Mouse (Mus musculus): ENCODE measurements around the gene Hes2.

The Hes2 gene

DNA sequence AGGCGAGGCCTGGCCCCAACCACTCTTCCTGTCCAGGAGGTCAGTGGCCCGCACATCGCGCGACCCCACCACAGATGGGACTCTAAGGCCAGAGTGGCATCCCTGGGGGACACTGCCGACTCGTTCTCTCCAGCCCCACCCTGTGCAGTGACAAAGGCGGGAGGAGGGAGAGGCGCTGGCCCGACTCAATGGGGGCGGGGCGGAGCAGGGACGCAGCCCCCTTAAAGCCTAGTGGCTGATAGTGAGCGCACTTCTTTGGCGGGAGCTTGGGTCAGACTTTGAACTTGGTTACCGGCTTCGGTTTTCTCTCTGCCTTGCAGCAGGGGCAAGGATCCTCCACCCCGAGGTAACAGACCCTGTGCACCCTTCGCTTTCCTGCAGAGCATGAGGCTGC lies 615 bp downstream of the Hes2 start:
- no peak for DNase-seq (ENCODE audit: low read depth, low spot score)

DNA sequence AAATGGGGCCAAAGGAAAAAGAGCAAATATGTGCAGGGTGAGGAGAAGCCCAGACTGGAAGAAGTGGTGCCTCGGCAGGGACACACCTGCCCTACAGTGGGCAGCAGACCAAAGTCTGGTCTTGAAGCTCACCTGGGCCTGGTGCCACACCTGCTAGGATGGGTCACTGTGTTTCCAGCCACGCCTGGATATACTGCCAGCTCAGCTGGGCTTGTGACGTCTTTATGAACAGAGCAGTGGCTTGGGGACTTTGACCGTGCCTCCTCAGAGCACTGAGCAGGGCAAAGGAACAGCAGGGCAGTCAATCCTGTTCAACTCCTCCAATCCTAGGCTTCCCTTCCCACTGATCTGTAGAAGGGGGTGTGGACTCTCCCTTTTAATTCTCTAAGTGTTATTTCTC lies 2.1 kb downstream of the Hes2 start:
- no peak for DNase-seq (ENCODE audit: low read depth, low spot score)

DNA sequence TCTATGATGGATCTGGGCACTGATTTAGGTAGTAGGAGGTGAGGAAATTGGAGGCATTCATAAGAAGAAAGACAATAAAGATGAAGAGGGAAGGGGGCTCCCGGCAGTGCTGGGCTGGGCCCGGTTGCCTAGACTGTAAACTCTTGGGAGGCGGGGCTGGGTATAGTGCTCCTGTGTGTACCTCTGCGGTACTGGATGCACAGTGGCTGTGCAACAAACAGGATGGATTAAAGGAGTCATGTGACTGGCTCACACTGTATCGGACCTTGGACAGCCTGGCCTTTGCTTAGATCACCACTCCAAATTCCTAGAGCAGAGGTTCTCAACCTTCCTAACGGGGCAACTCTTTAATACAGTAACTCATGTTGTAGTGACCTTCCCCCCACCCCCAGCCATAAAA lies 2.9 kb downstream of the Hes2 start:
- DNase-seq (ENCODE audit: low read depth, low spot score) = no peak

DNA sequence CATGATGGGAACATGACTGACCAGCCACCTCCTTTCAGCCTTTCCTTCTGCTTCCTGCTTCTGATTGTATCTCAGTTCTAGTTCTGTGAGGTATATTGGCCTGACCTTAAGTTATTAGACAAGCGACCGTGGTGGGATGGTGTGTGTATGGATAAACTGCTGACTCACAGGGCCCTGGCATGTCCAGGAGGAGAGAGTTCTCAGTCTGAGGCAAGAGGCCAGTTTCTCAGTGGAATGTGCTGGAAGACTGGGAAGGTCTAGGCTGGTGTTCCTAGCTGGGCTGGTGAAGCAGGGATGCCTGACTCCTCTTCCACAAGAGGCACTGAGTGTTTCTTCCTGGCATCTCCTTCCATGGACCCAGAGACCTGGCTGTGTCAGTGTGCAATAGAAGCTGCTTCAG lies 4.1 kb downstream of the Hes2 start:
- DNase-seq (ENCODE audit: low read depth, low spot score) = no peak

DNA sequence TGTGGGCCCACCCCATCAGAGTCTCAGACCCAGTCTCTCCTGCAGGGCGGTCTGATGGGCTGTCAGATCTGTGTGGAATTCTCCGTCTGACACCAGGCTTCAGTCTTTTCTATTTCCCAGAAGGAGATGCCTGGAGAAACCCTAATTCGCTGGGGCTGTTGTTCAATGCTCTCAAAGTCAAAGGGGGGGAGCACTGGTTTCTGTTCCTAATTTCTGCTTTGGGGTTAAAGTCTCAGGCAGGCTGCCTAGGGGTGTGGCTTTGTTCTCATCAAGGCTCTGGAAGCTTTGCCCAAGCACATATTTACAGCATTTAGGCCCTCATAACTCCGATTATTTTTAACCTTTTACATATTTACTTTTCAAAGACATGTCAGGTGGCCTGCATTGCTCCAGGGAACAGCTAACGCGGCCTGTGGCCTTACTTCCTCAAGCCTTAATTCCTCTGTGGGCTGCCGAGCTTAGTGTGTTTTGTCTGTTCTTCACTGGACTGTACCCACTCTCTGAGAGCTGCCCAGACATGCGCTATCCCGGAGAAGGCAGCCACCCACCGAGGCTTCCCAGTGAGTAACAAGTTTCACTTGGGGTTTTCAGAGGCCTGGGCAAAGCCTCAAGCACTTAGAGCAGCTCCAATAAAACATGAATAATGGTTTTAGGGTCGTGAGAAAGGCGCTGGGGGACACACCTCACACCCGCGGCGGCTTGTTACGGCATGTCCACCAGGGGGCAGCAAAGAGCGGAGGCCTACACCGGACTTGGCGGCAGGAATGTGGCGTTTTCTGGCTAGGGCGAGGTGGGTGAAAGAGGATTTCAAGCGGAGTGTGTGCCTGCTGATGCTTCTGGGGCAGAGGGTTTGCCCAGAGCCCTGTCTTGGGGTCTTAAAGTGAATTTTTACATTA lies 6.6 kb downstream of the Hes2 start:
- DNase-seq (ENCODE audit: low read depth, low spot score) = peak; percentile 77

DNA sequence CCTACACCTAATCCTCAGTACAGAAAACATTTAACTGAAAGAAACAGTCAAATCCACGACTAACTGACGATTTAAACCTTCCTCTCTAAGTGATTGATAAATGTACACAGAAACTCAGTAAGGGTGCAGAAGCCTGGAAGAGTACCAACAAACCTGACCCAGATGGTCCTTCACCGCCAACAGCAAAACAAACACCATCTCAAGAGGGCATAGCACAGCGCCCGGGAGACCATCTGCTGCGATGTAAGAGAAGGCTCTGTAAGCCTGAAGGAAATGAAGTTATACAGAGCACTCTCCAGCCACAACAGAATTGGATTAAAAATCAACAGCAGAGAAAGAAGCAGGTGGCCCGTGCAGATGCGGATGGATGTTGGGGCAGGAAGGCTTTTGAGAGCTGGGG lies 9.4 kb downstream of the Hes2 start:
- DNase-seq (ENCODE audit: low read depth, low spot score) = no peak

DNA sequence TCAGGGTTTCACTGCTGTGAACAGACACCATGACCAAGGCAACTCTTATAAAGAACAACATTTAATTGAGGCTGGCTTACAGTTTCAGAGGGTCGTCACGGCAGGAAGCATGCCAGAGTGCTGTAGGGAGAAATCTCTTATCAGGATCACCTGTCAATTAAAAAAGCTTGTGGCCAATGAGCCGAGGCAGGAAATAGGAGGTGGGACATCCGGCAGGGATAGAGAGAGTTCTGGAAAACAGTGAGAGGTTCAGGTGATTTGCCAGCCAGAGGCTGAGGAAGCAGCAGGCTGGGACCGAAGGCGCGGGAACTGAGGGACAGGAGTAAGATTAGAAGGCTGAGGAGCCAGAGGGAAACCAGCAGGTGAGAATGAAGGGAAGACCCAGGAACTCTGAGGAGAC lies 10.4 kb downstream of the Hes2 start:
- no peak for DNase-seq (ENCODE audit: low read depth, low spot score)

DNA sequence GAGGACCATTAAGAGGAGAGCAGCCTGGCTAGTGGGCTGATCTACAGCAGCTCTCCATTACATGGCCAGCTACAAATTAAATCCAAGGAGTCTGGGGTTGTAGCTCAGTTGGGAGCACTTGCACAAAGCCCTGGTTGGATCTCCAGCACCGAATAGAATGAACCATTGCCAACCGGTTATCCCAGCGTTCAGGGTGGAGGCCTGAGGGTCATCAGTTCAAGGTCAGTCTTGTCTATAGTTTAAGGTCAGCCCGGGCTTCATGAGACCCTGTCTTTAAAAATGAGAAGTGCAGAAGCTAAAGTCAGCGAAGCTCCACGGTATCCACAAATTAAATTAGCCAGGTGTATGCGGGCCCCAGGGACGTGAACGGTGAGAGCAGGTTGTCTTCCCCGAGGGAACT lies 11.6 kb downstream of the Hes2 start:
- DNase-seq (ENCODE audit: low read depth, low spot score) = no peak

DNA sequence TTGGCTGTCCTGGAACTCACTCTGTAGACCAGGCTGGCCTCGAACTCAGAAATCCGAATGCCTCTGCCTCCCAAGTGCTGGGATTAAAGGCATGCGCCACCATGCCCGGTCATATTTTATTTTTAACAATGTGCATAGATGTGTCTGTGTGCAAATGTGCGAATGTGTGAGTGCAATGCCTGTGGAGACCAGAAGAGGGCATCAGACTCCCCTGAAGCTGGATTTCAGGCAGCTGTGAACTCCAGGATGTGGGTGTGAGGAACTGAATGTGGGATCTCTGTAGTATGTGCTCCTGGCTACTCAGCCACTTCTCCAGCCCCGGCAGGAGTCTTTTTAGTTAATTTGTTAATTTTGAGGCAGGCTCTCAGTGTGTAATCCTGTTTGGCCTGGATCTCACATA lies 12.9 kb downstream of the Hes2 start:
- peak; percentile 46 for DNase-seq (ENCODE audit: low read depth, low spot score)

DNA sequence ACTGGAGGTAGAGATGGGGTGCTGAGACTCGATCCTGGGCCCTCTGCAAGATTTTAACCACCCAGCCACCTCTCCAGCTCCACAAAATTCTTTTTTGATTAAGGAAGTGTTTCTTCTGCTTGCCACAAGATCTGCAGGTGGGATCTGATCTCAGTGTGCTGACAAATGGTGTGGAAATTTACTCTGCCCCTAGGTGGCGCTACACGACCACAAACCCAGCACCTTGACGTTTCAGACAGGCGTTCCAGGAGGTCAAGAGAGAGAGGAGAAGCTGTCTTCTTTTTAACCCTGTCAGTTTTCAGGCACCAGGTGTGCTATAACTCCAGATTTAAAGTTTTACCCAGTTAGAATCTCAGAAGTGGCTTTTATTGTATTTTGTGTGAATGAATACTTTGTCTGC lies 14.4 kb downstream of the Hes2 start:
- DNase-seq (ENCODE audit: low read depth, low spot score) = peak; percentile 86

DNA sequence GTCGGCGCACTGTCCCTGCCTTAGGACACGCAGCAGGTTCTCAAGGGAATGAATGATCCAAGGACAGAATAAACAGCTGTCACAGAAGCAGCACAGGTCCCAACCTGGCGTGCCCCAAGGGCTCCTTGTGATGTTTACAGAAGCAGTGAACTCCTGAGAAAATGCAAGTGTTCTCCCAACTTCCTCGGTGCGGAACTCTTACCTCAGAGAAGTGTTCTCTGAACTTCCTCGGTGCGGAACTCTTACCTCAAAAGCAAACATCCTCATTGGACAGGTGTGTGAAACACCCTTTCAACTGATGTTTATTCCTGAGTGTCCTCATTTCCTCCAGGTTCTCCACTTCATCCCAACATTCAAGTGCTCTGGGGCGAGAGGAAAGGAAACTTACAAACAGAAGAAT lies 15.3 kb downstream of the Hes2 start:
- no peak for DNase-seq (ENCODE audit: low read depth, low spot score)

DNA sequence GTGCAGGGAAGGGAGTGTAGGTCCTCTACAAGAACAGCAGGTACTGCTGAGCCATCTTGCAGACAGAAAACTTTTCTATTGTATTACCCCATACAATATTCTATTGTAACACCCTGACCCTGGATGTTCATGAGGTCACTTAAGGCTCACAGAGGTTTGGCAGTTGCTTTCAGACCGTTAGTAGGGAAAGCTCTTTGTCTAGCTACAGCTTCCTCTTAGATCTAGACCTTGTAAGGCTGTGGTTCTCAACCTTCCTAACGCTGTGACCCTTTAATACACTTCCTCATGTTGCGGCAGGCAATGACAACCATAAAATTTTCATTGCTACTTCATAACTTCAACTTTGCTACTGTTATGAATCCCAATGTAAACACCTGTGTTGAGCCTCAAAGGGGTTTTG lies 18.0 kb downstream of the Hes2 start:
- DNase-seq (ENCODE audit: low read depth, low spot score) = no peak

DNA sequence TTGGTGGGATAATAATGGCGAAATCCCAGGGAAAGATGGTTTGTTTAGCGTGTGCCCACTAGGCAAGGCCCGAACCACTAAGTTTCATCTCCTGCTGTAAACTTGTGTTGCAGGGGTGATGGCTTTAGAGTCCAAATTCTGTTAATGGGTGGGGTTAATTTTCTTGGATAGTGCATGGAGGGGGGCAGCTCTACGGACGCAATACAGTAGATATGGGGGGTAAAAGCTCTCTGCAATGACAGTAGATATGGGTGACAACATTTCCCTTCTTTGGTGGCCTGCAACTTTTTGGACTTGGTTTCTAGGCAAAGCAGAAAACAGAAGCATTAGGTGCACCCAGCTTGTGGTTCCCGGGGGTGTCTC lies 18.5 kb downstream of the Hes2 start:
- DNase-seq (ENCODE audit: low read depth, low spot score) = no peak

DNA sequence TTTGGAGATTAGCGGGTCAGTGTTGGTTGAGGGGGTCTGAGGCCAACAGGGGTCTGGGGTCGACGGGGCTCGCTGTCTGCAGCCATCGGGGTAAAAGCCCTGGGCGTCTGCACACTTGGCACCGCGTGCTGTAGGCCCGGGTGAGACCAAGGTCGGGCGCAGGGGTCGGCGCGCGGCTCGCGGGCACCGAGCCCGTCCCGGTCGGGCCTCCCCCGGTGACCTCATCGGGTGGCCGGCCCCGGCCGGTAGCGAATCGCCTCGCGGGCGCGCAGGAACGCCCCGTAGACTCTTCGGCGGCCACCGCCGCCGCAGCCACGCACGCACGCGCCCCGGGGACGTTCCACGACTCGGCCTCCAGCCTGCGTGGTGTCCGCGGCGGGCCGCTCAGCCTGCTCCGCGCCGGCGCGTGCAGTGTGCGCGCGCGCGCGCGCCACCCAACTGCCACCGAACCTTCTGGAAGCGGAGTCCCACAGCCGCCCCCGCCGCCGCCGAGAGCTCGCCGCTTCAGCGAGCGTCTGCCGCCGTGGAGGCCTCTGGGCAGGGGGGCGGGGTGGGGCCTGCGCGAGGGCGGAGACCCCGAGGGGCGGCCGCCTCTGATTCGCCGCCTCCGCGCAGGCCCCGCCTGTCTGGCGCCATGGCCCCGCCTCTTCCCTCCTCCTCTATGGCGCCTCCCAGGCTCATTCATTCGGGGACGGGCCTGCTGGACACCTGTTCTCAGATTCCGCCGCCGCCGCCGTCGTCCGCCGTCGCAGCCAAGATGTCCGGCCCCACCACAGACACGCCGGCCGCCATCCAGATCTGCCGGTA lies 19.1 kb downstream of the Hes2 start, which contains the start of gene Acot7:
Gene Acot7 (plus strand): TSS at position 598 of the 807 bp plus-strand sequence.
- DNase-seq (ENCODE audit: low read depth, low spot score) = peak; percentile 93

DNA sequence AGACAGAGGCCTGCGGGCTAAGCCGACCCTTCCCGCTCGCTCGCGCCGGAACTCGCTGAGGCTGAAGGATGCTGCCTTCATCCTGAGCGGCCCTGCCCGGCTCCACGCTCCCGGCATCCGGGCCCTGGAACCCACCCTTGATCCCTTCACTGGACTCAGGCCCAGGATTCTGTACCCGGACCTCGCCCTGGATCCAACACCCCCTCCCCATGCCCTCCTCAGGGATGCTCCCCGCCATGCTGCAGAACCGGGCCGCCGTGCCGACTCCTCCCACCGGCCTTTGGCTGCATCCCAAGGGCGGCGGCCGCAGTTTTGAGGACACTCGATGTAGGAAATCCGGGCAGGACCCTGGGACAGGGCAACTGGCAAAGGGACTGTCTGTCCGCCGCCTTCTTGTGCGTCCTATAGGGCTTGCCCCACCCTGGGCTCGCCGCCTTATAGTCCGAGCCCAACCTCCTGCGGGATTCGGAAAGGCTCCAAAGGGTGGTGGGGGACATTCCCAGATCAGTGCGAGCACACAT lies 19.7 kb downstream of the Hes2 start:
- DNase-seq (ENCODE audit: low read depth, low spot score) = no peak

DNA sequence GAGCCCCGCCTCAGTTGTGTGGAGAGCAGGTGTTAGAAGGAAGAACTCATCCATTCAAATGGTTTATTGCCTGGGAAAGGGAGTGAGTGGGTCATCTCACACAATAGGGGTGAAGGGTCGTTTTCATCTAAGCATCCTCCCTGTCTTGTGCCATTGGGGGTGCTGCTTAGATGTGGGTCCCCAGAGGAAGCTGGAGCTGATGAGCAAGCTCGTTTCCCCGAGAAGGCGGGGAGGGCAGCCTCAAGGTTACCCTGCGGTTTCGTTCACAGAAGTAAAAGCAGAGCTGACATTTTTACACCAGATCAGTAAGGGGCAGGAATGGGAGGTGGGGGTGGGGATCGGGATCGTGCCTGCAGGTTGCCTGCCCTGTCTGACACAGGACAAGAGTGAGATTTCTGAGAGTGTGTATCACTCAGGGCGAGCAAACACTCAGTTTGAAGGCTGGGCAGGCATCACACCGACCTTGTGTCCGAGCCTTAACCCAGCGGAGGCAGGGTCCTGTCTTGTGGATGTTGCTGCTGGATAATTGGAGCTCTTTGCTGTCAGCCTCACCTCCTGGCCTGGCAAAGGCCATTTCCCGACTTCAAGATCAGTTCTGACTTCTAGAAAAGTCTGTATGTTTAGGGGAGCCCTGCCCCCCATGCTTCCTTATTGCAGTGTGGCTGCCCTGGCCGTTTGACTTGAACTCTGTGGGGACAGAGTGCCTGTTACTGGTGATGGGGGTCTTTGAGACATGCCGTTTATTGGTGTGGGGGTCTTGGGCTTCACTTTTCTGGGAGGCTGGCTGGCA lies 20.4 kb downstream of the Hes2 start:
- DNase-seq (ENCODE audit: low read depth, low spot score) = peak; percentile 41

DNA sequence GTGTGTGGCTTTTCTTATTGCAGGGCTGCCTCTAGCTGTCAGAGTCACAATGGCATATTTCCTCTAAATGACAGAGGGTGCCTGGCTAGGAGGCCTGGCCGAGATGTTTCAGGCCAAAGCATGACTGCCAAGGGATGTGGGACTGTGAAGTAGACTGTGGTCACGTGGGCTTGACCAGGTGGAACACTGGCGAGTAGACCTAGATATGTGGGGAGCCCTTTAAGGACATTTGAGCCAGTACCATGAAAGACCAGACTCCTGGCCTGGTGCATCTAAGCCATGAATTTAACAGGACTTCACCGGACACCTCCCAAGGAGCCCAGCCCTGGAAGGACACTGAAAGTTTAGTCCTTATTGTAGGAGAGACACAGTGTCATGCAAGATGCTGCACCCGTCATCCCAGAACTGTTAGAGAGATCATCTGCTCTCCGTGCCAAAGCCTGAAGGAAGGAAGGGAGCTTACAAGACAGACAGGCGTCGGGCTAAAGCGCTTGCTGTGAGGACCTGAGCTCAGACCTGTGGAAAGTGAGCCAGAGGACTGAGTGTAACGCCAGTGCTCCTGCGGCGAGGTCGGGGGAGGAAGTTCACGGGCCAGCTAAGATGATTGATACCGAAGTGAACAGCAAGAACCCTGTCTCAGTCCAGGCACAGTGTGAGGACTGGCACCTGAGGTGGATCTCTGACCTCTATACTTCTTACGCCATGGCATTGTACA lies 21.4 kb downstream of the Hes2 start:
- DNase-seq (ENCODE audit: low read depth, low spot score) = no peak

DNA sequence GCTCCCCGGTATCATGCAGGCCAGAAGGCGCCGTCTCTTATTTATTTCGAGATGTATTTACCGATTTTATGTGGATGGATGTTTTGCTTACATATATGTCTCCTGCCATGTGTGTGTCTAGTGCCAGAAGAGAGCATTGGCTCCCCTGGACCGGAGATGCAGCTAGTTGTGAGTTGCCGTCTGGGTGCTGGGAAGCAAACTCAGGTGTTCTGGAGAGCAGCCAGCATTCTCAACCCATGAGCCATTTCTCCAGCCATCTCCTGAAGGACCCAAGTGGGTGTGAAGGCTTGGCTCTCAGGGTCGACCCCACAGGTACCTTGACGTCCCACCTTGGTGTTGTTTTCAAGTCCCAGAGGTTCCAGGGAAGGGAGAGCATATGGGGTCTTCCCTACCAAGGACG lies 23.5 kb downstream of the Hes2 start:
- no peak for DNase-seq (ENCODE audit: low read depth, low spot score)

DNA sequence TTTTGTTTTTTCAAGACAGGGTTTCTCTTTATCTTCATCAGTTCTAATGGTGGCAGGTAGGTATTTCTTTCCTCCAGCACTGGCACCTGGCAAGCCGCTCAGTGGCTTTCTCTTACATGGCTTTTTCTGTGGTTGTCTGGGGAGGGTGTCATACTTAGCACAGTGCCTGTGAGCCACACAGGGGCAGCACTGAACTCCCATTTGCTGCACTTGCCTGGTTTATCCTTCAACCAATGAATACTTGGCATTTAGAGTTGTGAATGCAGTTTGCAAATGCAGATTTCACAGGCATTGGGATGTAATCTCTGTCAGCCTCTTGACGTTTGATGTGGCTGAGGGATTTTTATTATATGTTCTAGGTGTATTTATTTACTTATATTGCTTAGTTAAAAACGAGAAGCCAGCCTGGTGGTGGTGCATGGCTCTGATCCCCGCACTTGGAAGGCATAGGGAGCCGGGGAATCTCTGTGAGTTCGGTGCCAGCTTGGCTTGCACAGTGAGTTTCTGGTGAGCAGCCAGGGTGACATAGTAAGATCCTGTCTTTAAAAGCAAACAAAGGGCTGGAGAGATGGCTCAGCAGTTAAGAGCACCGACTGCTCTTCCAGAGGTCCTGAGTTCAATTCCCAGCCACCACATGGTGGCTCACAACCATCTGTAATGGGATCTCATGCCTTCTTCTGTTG lies 25.8 kb downstream of the Hes2 start:
- DNase-seq (ENCODE audit: low read depth, low spot score) = no peak

DNA sequence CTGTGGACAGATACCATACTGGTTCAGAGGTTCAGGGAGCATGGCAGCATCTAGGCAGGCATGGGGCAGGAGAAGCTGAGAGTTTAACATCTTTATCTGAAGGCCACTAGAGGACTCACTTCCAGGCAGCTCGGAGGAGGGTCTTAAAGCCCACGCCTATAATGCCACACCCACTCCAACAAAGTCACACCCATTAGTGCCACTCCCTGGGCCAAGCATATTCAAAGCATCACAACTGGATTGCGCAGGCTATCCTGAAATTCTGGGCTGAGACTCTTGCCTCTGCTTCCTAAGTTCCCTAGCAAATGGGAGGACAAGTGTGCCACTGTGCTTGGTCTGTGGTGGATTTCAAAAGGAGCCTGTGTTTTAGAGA lies 26.5 kb downstream of the Hes2 start:
- DNase-seq (ENCODE audit: low read depth, low spot score) = peak; percentile 67

Measured in mesoderm, embryonic 11.5 days (tissue).